Mouse (Mus musculus) heart, embryonic 14.5 days (tissue): ENCODE results near the gene Nfam1. TPM values are rescaled to one million over a fixed set of nuclear protein-coding genes. Genes with fewer than 3 reads are reported as not detected.
A peak's percentile ranks its signal among the peaks of the same experiment; 100 is the strongest.

ENCODE experiments used
- ATAC-seq: fragments of 200-750 bp; cut with Nextera tagmentation; 2 replicates; pipeline ENCODE4 v1.8.0; 2017; ENCODE audit warnings: low read depth, moderate TSS enrichment; ENCODE audit not compliant: insufficient number of reproducible peaks, insufficient read depth, low FRiP score
- H3K27ac ChIP-seq, 2 experiments: fragments of 200-500 bp in 1 of 2; fragments of 300-500 bp in 1 of 2; sonication (generic) in 1 of 2; replicated peaks in 1 of 2; 2 replicates each; pipeline ENCODE4 v1.5.1; 2012 to 2014; ENCODE audit warnings: low read depth in 2 of 2, low read length in 2 of 2, control low read depth in 1 of 2, mild to moderate bottlenecking in 1 of 2, mixed read lengths in 1 of 2; ENCODE audit not compliant: control insufficient read depth in 1 of 2, insufficient read depth in 1 of 2
- H3K27me3 ChIP-seq: fragments of 300-500 bp; sonication (generic); 2 replicates; pipeline ENCODE4 v1.6.1; 2014; ENCODE audit warnings: mild to moderate bottlenecking, low read length, control low read depth; ENCODE audit not compliant: control insufficient read depth, insufficient read depth
- H3K36me3 ChIP-seq: fragments of 300-500 bp; sonication (generic); 2 replicates; pipeline ENCODE4 v1.6.1; 2014; ENCODE audit warnings: mild to moderate bottlenecking, control low read depth, low read length, mixed read lengths; ENCODE audit not compliant: control insufficient read depth, insufficient read depth
- H3K4me1 ChIP-seq, 2 experiments: fragments of 200-500 bp in 1 of 2; fragments of 300-500 bp in 1 of 2; sonication (generic) in 1 of 2; 2 replicates each; pipeline ENCODE4 v1.6.1; 2012 to 2014; ENCODE audit warnings: low read length in 2 of 2, control low read depth in 1 of 2, mixed read lengths in 1 of 2; ENCODE audit not compliant: control insufficient read depth in 2 of 2, insufficient read depth in 2 of 2
- H3K4me2 ChIP-seq: fragments of 300-500 bp; sonication (generic); 2 replicates; pipeline ENCODE4 v1.6.1; 2014; ENCODE audit warnings: mild to moderate bottlenecking, low read length
- H3K4me3 ChIP-seq, 2 experiments: fragments of 200-500 bp in 1 of 2; fragments of 300-500 bp in 1 of 2; sonication (generic) in 1 of 2; 2 replicates each; pipeline ENCODE4 v1.5.1; 2012 to 2014; ENCODE audit warnings: low read length in 2 of 2, mild to moderate bottlenecking in 2 of 2, control low read depth in 1 of 2, low read depth in 1 of 2, moderate library complexity in 1 of 2; ENCODE audit not compliant: control insufficient read depth in 1 of 2, insufficient read depth in 1 of 2
- H3K9ac ChIP-seq: fragments of 300-500 bp; sonication (generic); 2 replicates; pipeline ENCODE4 v1.6.1; 2014; ENCODE audit warnings: mild to moderate bottlenecking, low read length
- H3K9me3 ChIP-seq: fragments of 300-500 bp; sonication (generic); 2 replicates; pipeline ENCODE4 v1.6.1; 2016; ENCODE audit warnings: low read length, control low read depth; ENCODE audit not compliant: control insufficient read depth
- WGBS: fragments of 180-500 bp; shearing (Covaris S2); extraction: QIAGEN DNeasy Blood & Tissue Kit; methylation state at CpG from one replicate; pipeline ENCODE4 v1.1.7; 2014; 5-methylcytosine and 5-hydroxymethylcytosine counted together
- polyA plus RNA-seq: library from polyadenylated mRNA; unstranded; fragments of >200 nt; fragmentation: Nextera tagmentation; extraction: Ambion mirVana; gene quantifications from 2 replicates; pipeline ENCODE4 v1.2.1, GENCODE M21; 2014

The Nfam1 gene
- polyA plus RNA-seq, 1 experiment from 2014 or later: 1.9 TPM

GRCm38 (mm10) chr15:83026129-83026528, 7.0 kb downstream of the Nfam1 start:
- 67% methylated on average over 8 of the region's 8 CpGs for WGBS

GRCm38 (mm10) chr15:83025041-83025760, 7.9 kb downstream of the Nfam1 start:
- WGBS: 15% methylated on average over 25 of the region's 25 CpGs
- Histone ChIP-seq H3K4me2 (peak overlapping the region; percentile 47), H3K27me3 (0 out of 2 replicates have a peak, but pooled peaks cover 4% of the 10 kb centered on the region), H3K9me3 (no peaks in the 10 kb centered on the region), H3K4me3 (no peak overlapping the region), H3K27ac (no peak overlapping the region), H3K9ac (no peak overlapping the region), H3K36me3 (no peaks in the 10 kb centered on the region), H3K4me1 (peaks cover 19 to 31% of the 10 kb centered on the region in 2 experiments)
- no peak for ATAC-seq

More at GRCm38 (mm10) chr15:83026129-83026528, 7.0 kb downstream of the Nfam1 start:
- H3K27me3 ChIP-seq: 0 out of 2 replicates have a peak, but pooled peaks cover 4% of the 10 kb centered on the region
- peaks cover 22 to 37% of the 10 kb centered on the region in 2 experiments for H3K4me1 ChIP-seq
- H3K9me3 ChIP-seq: no peaks in the 10 kb centered on the region
- no peak overlapping the region for H3K4me3 ChIP-seq
- H3K9ac ChIP-seq: no peak overlapping the region
- H3K36me3 ChIP-seq: no peaks in the 10 kb centered on the region
- H3K4me2 ChIP-seq: no peak overlapping the region
- no peak overlapping the region for H3K27ac ChIP-seq
- ATAC-seq: no peak

GRCm38 (mm10) chr15:83022947-83023346, 10.2 kb downstream of the Nfam1 start:
- WGBS: 37% methylated on average over 8 of the region's 8 CpGs
- no peak overlapping the region for H3K4me2 ChIP-seq
- 0 out of 2 replicates have a peak, but pooled peaks cover 4% of the 10 kb centered on the region for H3K27me3 ChIP-seq
- H3K9me3 ChIP-seq: 0 out of 2 replicates have a peak, but pooled peaks cover 2% of the 10 kb centered on the region
- ATAC-seq: no peak
- H3K4me1 ChIP-seq: peaks cover 16 to 25% of the 10 kb centered on the region in 2 experiments
- H3K9ac ChIP-seq: no peak overlapping the region
- H3K27ac ChIP-seq: no peak overlapping the region
- no peak overlapping the region for H3K4me3 ChIP-seq
- H3K36me3 ChIP-seq: no peaks in the 10 kb centered on the region

GRCm38 (mm10) chr15:83010990-83011664, 22.0 kb downstream of the Nfam1 start:
- WGBS: 21% methylated on average over 15 of the region's 15 CpGs
- H3K4me2 ChIP-seq: peak overlapping the region; percentile 48
- peak overlapping the region; percentile 32 for H3K9ac ChIP-seq

GRCm38 (mm10) chr15:83010423-83010822, 22.7 kb downstream of the Nfam1 start:
- H3K9ac ChIP-seq: peak overlapping the region; percentile 32
- 27% methylated on average over 8 of the region's 8 CpGs for WGBS
- peaks cover 27 to 32% of the 10 kb centered on the region in 2 experiments for H3K4me1 ChIP-seq
- no peak overlapping the region for H3K4me3 ChIP-seq
- H3K27me3 ChIP-seq: peaks cover 8% of the 10 kb centered on the region; the same call in 1 of the 2 replicates
- peak overlapping the region; percentile 71 to 76 for H3K27ac ChIP-seq
- H3K9me3 ChIP-seq: no peaks in the 10 kb centered on the region
- peak overlapping the region; percentile 48; the same call in 1 of the 2 replicates for H3K4me2 ChIP-seq
- no peak for ATAC-seq
- no peaks in the 10 kb centered on the region for H3K36me3 ChIP-seq

More at GRCm38 (mm10) chr15:83010990-83011664, 22.0 kb downstream of the Nfam1 start:
- Histone ChIP-seq H3K27me3 (peaks cover 8% of the 10 kb centered on the region; the same call in 1 of the 2 replicates), H3K9me3 (no peaks in the 10 kb centered on the region), H3K36me3 (no peaks in the 10 kb centered on the region), H3K27ac (peak overlapping the region; percentile 71 to 76), H3K4me3 (no peak overlapping the region), H3K4me1 (peaks cover 27 to 32% of the 10 kb centered on the region in 2 experiments)
- ATAC-seq: peak; percentile 81

- ATAC-seq: no peak
- Histone ChIP-seq H3K27me3 (peaks cover 4% of the 10 kb centered on the region; the same call in 1 of the 2 replicates), H3K27ac (no peak overlapping the region), H3K4me3 (no peak overlapping the region), H3K4me1 (peaks cover 27 to 32% of the 10 kb centered on the region in 2 experiments), H3K9me3 (no peaks in the 10 kb centered on the region), H3K9ac (no peak overlapping the region), H3K36me3 (no peaks in the 10 kb centered on the region), H3K4me2 (no peak overlapping the region)
- 84% methylated on average over 6 of the region's 6 CpGs for WGBS
These were observed 23.6 kb downstream of the Nfam1 start for GRCm38 (mm10) chr15:83009532-83009931.

- Histone ChIP-seq H3K27ac (no peak overlapping the region), H3K9me3 (no peaks in the 10 kb centered on the region), H3K9ac (no peak overlapping the region), H3K36me3 (no peaks in the 10 kb centered on the region), H3K27me3 (peaks cover 4% of the 10 kb centered on the region; the same call in 1 of the 2 replicates), H3K4me2 (no peak overlapping the region), H3K4me1 (peaks cover 27 to 32% of the 10 kb centered on the region in 2 experiments), H3K4me3 (no peak overlapping the region)
- no peak for ATAC-seq
- WGBS: 74% methylated on average over 13 of the region's 13 CpGs
These were observed 24.2 kb downstream of the Nfam1 start for GRCm38 (mm10) chr15:83008761-83009423.
